Mouse (Mus musculus) embryonic facial prominence, embryonic 13.5 days (tissue): ENCODE measurements around the gene Nkg7. TPM values are rescaled to one million over a fixed set of nuclear protein-coding genes. Genes with fewer than 3 reads are reported as not detected.

Experiments used
- ATAC-seq: fragments of 200-750 bp; cut with Nextera tagmentation; 2 replicates; pipeline ENCODE4 v1.8.0; 2017; ENCODE audit warnings: low read depth; ENCODE audit not compliant: insufficient number of reproducible peaks, insufficient read depth, low FRiP score, low TSS enrichment
- H3K27ac ChIP-seq: fragments of 300-500 bp; sonication (generic); 2 replicates; pipeline ENCODE4 v1.5.1; 2015; ENCODE audit warnings: moderate library complexity, mild to moderate bottlenecking, inconsistent platforms
- H3K27me3 ChIP-seq: fragments of 300-500 bp; sonication (generic); 2 replicates; pipeline ENCODE4 v1.6.1; 2015; ENCODE audit warnings: mild to moderate bottlenecking, inconsistent platforms
- H3K36me3 ChIP-seq: fragments of 300-500 bp; sonication (generic); 2 replicates; pipeline ENCODE4 v1.6.1; 2015; ENCODE audit warnings: mild to moderate bottlenecking, inconsistent platforms
- H3K4me1 ChIP-seq: fragments of 300-500 bp; sonication (generic); 2 replicates; pipeline ENCODE4 v1.6.1; 2015; ENCODE audit warnings: inconsistent platforms
- H3K4me2 ChIP-seq: fragments of 300-500 bp; sonication (generic); 2 replicates; pipeline ENCODE4 v1.6.1; 2015; ENCODE audit warnings: moderate library complexity, mild to moderate bottlenecking, inconsistent platforms
- H3K4me3 ChIP-seq: fragments of 300-500 bp; sonication (generic); 2 replicates; pipeline ENCODE4 v1.5.1; 2015; ENCODE audit warnings: mild to moderate bottlenecking, inconsistent platforms
- H3K9ac ChIP-seq: fragments of 300-500 bp; sonication (generic); 2 replicates; pipeline ENCODE4 v1.6.1; 2015; ENCODE audit warnings: mild to moderate bottlenecking, inconsistent platforms
- H3K9me3 ChIP-seq: fragments of 300-500 bp; sonication (generic); 2 replicates; pipeline ENCODE4 v1.6.1; 2016; ENCODE audit warnings: inconsistent platforms
- WGBS: fragments of 180-500 bp; shearing (Covaris S2); methylation state at CpG from one replicate; pipeline ENCODE4 v1.1.7; 2015; ENCODE audit warnings: mixed read lengths; 5-methylcytosine and 5-hydroxymethylcytosine counted together
- microRNA-seq: library from miRNA; unstranded; fragments of <30 nt; microRNA quantifications from one replicate; pipeline ENCODE4, GENCODE M21; 2016
- polyA plus RNA-seq: library from polyadenylated mRNA; unstranded; fragments of >200 nt; fragmentation: Nextera tagmentation; extraction: Ambion mirVana; gene quantifications from 2 replicates; pipeline ENCODE4 v1.2.1, GENCODE M21; 2015

Gene Nkg7
- polyA plus RNA-seq, 1 experiment from 2014 or later: 1.1 TPM

DNA sequence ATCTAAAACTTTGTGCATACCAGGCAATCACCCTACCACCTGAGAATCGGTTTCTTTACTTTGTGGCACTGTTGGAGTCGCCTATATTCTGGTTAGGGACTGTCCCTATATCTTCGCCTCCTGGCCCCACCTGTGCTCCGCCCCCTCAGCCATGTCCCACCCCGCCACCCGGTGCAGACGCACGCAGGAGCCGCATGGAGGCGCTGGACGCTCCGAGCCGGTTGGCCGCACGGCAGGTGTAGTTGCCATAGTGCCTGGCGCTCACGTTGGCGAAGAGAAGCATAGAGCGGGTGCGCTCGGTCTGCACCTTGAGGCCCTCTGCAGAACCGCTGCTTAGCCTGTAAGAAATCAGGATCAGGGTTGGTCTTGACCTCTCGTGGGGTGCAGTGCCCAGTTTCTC is 38.8 kb downstream of the Nkg7 start:
- H3K9me3 ChIP-seq: no peaks in the 10 kb centered on the region
- H3K27me3 ChIP-seq: peaks cover 49% of the 10 kb centered on the region
- H3K4me1 ChIP-seq: peaks cover 5% of the 10 kb centered on the region; the same call in 1 of the 2 replicates
- 0 out of 2 replicates have a peak, but pooled peaks cover 5% of the 10 kb centered on the region for H3K36me3 ChIP-seq
- ATAC-seq: no peak
- H3K27ac ChIP-seq: no peak overlapping the region
- no peak overlapping the region for H3K9ac ChIP-seq
- H3K4me2 ChIP-seq: no peak overlapping the region
- WGBS: 12% methylated on average over 23 of the region's 23 CpGs
- no peak overlapping the region for H3K4me3 ChIP-seq

DNA sequence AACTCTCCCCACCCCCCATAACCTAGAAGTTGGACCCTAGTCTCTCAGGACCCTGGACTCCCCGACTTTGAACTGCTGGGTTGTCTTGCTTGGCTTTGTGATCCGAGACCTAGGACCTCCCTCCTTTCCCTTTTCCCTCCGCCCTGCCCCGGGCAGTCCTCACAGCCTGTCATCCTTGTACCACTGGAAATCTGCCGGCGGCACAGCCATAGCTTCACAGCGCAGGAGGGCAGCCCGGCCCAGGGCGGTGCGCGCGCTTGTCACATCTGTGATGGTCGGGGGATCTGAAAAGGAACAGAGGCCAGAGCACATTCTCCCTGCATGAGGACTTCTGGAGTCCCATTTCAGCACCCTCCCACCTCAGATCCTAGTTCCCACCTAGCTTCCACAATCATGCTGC is 39.5 kb downstream of the Nkg7 start:
- H3K9ac ChIP-seq: no peak overlapping the region
- ATAC-seq: no peak
- no peaks in the 10 kb centered on the region for H3K9me3 ChIP-seq
- H3K4me3 ChIP-seq: no peak overlapping the region; the same call in 1 of the 2 replicates
- H3K4me2 ChIP-seq: peak overlapping the region; percentile 11; the same call in 1 of the 2 replicates
- H3K36me3 ChIP-seq: 0 out of 2 replicates have a peak, but pooled peaks cover 5% of the 10 kb centered on the region
- H3K27me3 ChIP-seq: peaks cover 49% of the 10 kb centered on the region
- H3K27ac ChIP-seq: no peak overlapping the region
- H3K4me1 ChIP-seq: peaks cover 5% of the 10 kb centered on the region; the same call in 1 of the 2 replicates
- WGBS: 7% methylated on average over 13 of the region's 13 CpGs

DNA sequence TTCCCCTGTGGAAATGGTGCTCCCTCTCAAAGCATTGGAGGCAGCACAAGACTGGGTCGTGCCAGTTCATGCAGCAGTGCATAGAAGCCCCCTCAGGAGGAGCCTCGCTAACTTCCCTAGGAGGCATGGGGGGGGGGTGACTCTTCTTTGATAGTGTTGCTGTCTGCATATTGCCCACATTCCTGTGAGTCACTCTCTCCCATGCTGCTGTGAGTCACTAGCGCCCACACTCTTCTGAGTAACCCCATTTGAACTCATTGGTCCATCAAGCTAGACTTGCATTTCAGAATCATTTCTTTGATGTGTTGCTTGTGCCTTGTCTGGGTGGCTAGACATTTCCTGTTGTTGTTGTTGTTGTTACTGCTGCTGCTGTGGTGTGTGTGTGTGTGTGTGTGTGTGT is 44.3 kb downstream of the Nkg7 start:
- Histone ChIP-seq H3K4me2 (no peak overlapping the region), H3K9ac (no peak overlapping the region), H3K9me3 (no peaks in the 10 kb centered on the region), H3K27me3 (peaks cover 28% of the 10 kb centered on the region), H3K4me1 (peaks cover 10% of the 10 kb centered on the region), H3K4me3 (no peak overlapping the region), H3K36me3 (0 out of 2 replicates have a peak, but pooled peaks cover 5% of the 10 kb centered on the region), H3K27ac (no peak overlapping the region)
- ATAC-seq: no peak
- 60% methylated on average over 3 of the region's 3 CpGs for WGBS

DNA sequence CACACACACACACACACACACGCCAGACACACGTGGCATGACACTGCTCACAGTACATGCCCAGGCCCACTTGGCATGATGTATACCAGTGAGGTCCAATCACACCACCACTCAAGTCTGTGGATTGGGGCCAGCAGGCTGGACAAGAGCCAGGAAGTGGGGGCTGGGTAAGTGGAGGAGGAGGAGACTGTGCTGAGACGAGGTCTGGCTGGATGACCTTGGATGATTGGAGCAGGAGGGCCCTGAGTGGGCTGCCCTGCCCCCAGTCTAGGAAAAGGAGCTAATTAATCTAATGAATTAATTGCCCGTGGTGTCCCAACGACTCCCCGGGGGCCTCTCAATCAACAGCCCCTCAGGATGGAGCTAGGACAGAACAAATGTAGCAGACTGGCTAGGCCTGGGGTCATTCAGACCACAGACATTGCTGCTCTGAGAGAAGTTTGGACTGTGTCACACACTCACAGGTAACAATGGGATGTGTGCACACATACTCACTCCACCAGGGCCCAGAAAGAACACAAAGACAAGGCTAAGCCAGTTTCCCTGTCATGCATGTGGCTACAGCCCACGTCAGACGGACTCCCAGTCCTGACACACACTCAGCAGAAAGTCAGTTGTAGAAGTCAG is 45.3 kb downstream of the Nkg7 start:
- WGBS: 56% methylated on average over 8 of the region's 8 CpGs
- no peak overlapping the region for H3K4me2 ChIP-seq
- H3K9ac ChIP-seq: no peak overlapping the region
- H3K4me3 ChIP-seq: no peak overlapping the region
- 0 out of 2 replicates have a peak, but pooled peaks cover 5% of the 10 kb centered on the region for H3K36me3 ChIP-seq
- peaks cover 5% of the 10 kb centered on the region for H3K4me1 ChIP-seq
- peak; percentile 29; the same call in 1 of the 2 replicates for ATAC-seq
- H3K9me3 ChIP-seq: no peaks in the 10 kb centered on the region
- H3K27me3 ChIP-seq: peaks cover 18% of the 10 kb centered on the region
- no peak overlapping the region for H3K27ac ChIP-seq

DNA sequence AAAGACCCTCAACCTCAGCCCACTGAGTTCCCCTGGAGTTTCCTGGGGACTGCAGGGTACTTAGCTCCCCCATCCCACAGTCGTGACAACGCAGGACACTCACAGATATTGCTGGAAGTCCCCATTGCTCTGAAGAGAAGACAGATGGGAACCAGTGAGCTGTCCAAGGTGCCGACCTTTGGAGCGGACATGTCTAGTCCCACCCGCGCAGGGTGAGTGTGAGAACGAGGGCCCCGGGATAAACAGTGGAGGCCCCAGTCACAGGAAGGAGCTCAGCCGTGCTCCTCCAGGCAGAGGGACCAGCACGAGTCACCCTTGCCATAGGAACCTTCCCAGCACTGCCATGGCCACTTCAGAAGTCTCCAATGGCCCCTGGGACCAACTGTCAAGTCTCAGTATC is 46.4 kb downstream of the Nkg7 start:
- ATAC-seq: no peak
- Histone ChIP-seq H3K9ac (no peak overlapping the region), H3K27ac (no peak overlapping the region), H3K9me3 (no peaks in the 10 kb centered on the region), H3K27me3 (peaks cover 8% of the 10 kb centered on the region), H3K4me3 (no peak overlapping the region), H3K36me3 (0 out of 2 replicates have a peak, but pooled peaks cover 5% of the 10 kb centered on the region), H3K4me1 (peaks cover 5% of the 10 kb centered on the region), H3K4me2 (no peak overlapping the region)
- 11% methylated on average over 10 of the region's 10 CpGs for WGBS

Small RNAs within 50 kb of the gene (microRNA-seq; reads per million reads assigned to microRNA genes)
- gene Mir7051: not detected

Other genes with a start within 250 kb of the Nkg7 start
- gene Zfp715, start 123.8 kb upstream of the Nkg7 start, polyA plus RNA-seq: 12.8 and 14.1 TPM in 2 replicates
- 0.14 and 0.28 TPM in 2 replicates for gene Siglecf, start 85.7 kb upstream of the Nkg7 start, polyA plus RNA-seq
- 0.12 TPM in 1 of 2 replicates, not detected in the other for gene Siglecg, start 28.9 kb upstream of the Nkg7 start, polyA plus RNA-seq
- gene Lim2, start 9.4 kb upstream of the Nkg7 start, polyA plus RNA-seq: not detected in 2 replicates
- not detected in 2 replicates for gene Cldnd2, start 3.7 kb downstream of the Nkg7 start, polyA plus RNA-seq
- gene Etfb, start 7.0 kb downstream of the Nkg7 start, polyA plus RNA-seq: 255 and 265 TPM in 2 replicates
- 0.86 and 1.1 TPM in 2 replicates for gene Gm45233, start 7.1 kb downstream of the Nkg7 start, polyA plus RNA-seq
- gene Vsig10l, start 26.1 kb downstream of the Nkg7 start, polyA plus RNA-seq: 4.4 and 5.8 TPM in 2 replicates
- 1.6 and 1.8 TPM in 2 replicates for gene Iglon5, start 53.0 kb downstream of the Nkg7 start, polyA plus RNA-seq
- gene 4931406B18Rik, start 68.9 kb downstream of the Nkg7 start, polyA plus RNA-seq: not detected in 2 replicates
- 1.8 and 2.0 TPM in 2 replicates for gene Cd33, start 107.4 kb downstream of the Nkg7 start, polyA plus RNA-seq
- gene Zfp658, start 125.2 kb downstream of the Nkg7 start, polyA plus RNA-seq: 5.1 and 6.6 TPM in 2 replicates
- 13.8 and 14.3 TPM in 2 replicates for gene Zfp719, start 142.5 kb downstream of the Nkg7 start, polyA plus RNA-seq
- not detected in 2 replicates for gene Zfp819, start 170.1 kb downstream of the Nkg7 start, polyA plus RNA-seq
- gene Ceacam18, start 197.6 kb downstream of the Nkg7 start, polyA plus RNA-seq: 0.12 TPM in 1 of 2 replicates, not detected in the other
- 0.69 and 1.3 TPM in 2 replicates for gene Siglece, start 223.1 kb downstream of the Nkg7 start, polyA plus RNA-seq
- gene Ctu1, start 234.9 kb downstream of the Nkg7 start, polyA plus RNA-seq: 14.3 and 14.5 TPM in 2 replicates